Mouse (Mus musculus) heart, adult 2 months (tissue): ENCODE data around the gene Zfp663.

Source experiments
- EP300 ChIP-seq: fragments of 200-500 bp; IDR thresholded peaks from 2 replicates; pipeline ENCODE4 v1.6.1; 2011; ENCODE audit warnings: low read depth, low read length, control low read depth; ENCODE audit not compliant: insufficient read depth
- POLR2A ChIP-seq: fragments of 200-500 bp; IDR thresholded peaks from 2 replicates; pipeline ENCODE4 v1.6.1; 2011; ENCODE audit warnings: mild to moderate bottlenecking, low read depth, low read length, control low read depth; ENCODE audit not compliant: insufficient read depth

- TF ChIP-seq EP300 (no peak), POLR2A (no peak)
These were observed 6.9 kb upstream of the Zfp663 start for GRCm38 (mm10) chr2:165375478-165375877.
